Mouse (Mus musculus) A20 (cell line): ENCODE data around the gene Scgb1b17.
"Not testable (repeated sequence)": the region's sequence is repeated elsewhere in the genome, so short reads cannot be mapped to it uniquely, and the experiment has no call there.

ENCODE experiments used
- DNase-seq: peaks from one replicate; pipeline ENCODE4 v3.0.0-alpha.2; 2011; ENCODE audit warnings: low read depth, low spot score

Scgb1b17 gene

DNA sequence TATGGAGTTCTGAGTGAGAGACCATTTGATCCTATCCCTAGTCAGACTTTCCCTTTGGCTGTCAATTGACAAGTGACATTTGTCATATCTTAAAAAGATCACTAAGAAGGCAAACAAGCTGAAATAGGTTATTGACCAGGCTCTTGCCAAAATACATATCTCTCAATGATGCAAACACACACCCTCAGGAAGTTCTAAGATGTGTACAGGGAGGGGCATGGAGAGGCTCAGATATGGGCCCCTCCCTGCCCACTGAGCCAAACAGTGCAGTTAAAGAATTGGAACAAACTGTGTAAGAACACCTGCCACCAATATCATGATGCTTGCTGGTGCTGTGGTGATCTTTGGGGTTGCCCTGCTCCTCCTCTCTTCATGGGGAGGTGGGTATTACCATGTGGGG, at the start of gene Scgb1b17:
Scgb1b17 (plus strand) TSS at position 301 of the 400 bp plus-strand sequence.
- not testable (repeated sequence) for DNase-seq

DNA sequence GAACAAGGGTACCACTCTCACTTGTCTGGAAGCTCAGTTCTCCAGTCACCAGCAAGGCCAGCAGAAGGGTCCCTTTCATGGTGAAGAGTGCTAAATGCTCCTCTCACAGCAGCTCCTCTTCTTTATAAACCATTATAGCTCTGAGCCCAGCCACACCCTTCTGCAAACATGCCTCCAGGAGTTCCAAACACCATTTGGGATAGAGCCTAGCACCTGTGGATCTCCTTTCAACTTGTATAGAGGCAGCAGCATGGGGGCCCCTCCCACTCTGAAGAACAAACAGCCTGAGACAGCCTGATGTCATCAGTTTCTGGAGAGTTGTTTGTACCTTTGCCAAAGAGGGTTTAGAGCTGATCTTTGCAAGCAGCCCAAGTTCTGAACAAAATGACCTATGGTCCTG, 6.8 kb upstream of the Scgb1b17 start, which contains the start of gene Scgb2b17:
Scgb2b17 (minus strand) TSS at position 101 of the 400 bp plus-strand sequence.
- not testable (repeated sequence) for DNase-seq
